Mouse (Mus musculus): ENCODE data around the gene Glrx. TPM values are rescaled to one million over a fixed set of nuclear protein-coding genes. Genes with fewer than 3 reads are reported as not detected.

Glrx gene
- total and polyA plus RNA-seq, 3 experiments: 9.2 to 20.2 TPM; not detected in 1

GRCm38 (mm10) chr13:75843993-75844683 lies 4.5 kb downstream of the Glrx start:
- no peak for TF ChIP-seq MEF2A (IDR thresholded peaks at IDR 0.05; ENCODE audit: extremely low read depth, insufficient replicate concordance, low read depth, low read length, poor library complexity, severe bottlenecking)
- TF ChIP-seq SMC3 (IDR thresholded peaks at IDR 0.05; ENCODE audit: low read depth, low read length): no peak
- TF ChIP-seq KAT2A (conservative IDR thresholded peaks at IDR 0.05; ENCODE audit: low read depth, low read length): no peak
- no peak for TF ChIP-seq NELFE (IDR thresholded peaks at IDR 0.05; ENCODE audit: low read depth, low read length)
- TF ChIP-seq ZMIZ1 (IDR thresholded peaks at IDR 0.05; ENCODE audit: low read depth, low read length): no peak
- TF ChIP-seq POLR2A (IDR thresholded peaks at IDR 0.05; ENCODE audit: control insufficient read depth in 1 of 2, insufficient read depth in 1 of 2, low read depth in 1 of 2, low read length in 2 of 2, poor library complexity in 1 of 2): 0 out of 4 replicates have a peak, but pooled peaks of 1 of the 2 experiments have one; percentile 36
- no peak for TF ChIP-seq EP300 (IDR thresholded peaks at IDR 0.05; ENCODE audit: low read depth in 1 of 2, low read length in 2 of 2)
- no peak for TF ChIP-seq ZC3H11A (IDR thresholded peaks at IDR 0.05; ENCODE audit: low read depth, low read length)
- TF ChIP-seq MXI1 (IDR thresholded peaks at IDR 0.05; ENCODE audit: low read depth, low read length): no peak
- TF ChIP-seq ZNF384 (IDR thresholded peaks at IDR 0.05; ENCODE audit: low read depth, low read length): peak; percentile 86
- no peak for TF ChIP-seq JUND (IDR thresholded peaks at IDR 0.05; ENCODE audit: low read depth, low read length)
- TF ChIP-seq TCF12 (IDR thresholded peaks at IDR 0.05; ENCODE audit: low read depth, low read length): 0 out of 2 replicates have a peak, but pooled peaks have one; percentile 13
- TF ChIP-seq ELF1 (IDR thresholded peaks at IDR 0.05; ENCODE audit: low read depth, low read length): 0 out of 2 replicates have a peak, but pooled peaks have one; percentile 40
- 0 out of 2 replicates have a peak, but pooled peaks have one; percentile 3 for TF ChIP-seq TAL1 (IDR thresholded peaks at IDR 0.05; ENCODE audit: low read length)
- TF ChIP-seq MAFK (IDR thresholded peaks at IDR 0.05; ENCODE audit: borderline replicate concordance, low read depth, low read length): no peak
- TF ChIP-seq ETS1 (IDR thresholded peaks at IDR 0.05; ENCODE audit: low read depth, low read length): 0 out of 2 replicates have a peak, but pooled peaks have one; percentile 43
- TF ChIP-seq POLR2AphosphoS2 (IDR thresholded peaks at IDR 0.05; ENCODE audit: low read length): no peak
- TF ChIP-seq GABPA (IDR thresholded peaks at IDR 0.05; ENCODE audit: low read depth, low read length): no peak
- TF ChIP-seq USF2 (IDR thresholded peaks at IDR 0.05; ENCODE audit: borderline replicate concordance in 1 of 2, insufficient read depth in 1 of 2, low read depth in 1 of 2, low read length in 2 of 2): no peak
- TF ChIP-seq MYB (IDR thresholded peaks at IDR 0.05; ENCODE audit: low read depth, low read length): no peak
- TF ChIP-seq HCFC1 (IDR thresholded peaks at IDR 0.05; ENCODE audit: low read depth, low read length): peak; percentile 62; the same call in 1 of the 2 replicates
- TF ChIP-seq SIN3A (IDR thresholded peaks at IDR 0.05; ENCODE audit: low read length): 0 out of 2 replicates have a peak, but pooled peaks have one; percentile 15
- no peak for TF ChIP-seq GATA1 (IDR thresholded peaks at IDR 0.05; ENCODE audit: low read depth, low read length)
- H3K9me3 ChIP-seq (replicated peaks; ENCODE audit: insufficient read depth, low read length): no peaks in the 10 kb centered on the region
- H3K27ac ChIP-seq (ENCODE audit: control insufficient read depth, low read depth, low read length): peak overlapping the region; percentile 62
- H3K79me2 ChIP-seq (ENCODE audit: control insufficient read depth, insufficient read depth, low read length, poor library complexity): no peaks in the 10 kb centered on the region; the same call in 1 of the 2 replicates
- peak overlapping the region; percentile 17 to 45; a peak in 3 of 4 replicates for H3K4me3 ChIP-seq (ENCODE audit: control insufficient read depth in 1 of 2, insufficient read depth in 1 of 2, low read depth in 2 of 2, low read length in 2 of 2)
- peaks cover 0 to 36% of the 10 kb centered on the region in 2 experiments; a peak in 2 of 4 replicates for H3K36me3 ChIP-seq (ENCODE audit: control insufficient read depth in 1 of 2, insufficient read depth in 2 of 2, low read length in 2 of 2)
- H3K27me3 ChIP-seq (ENCODE audit: control insufficient read depth in 1 of 2, insufficient read depth in 2 of 2, low read length in 2 of 2): no peaks in the 10 kb centered on the region
- peaks cover 17 to 37% of the 10 kb centered on the region in 2 experiments for H3K4me1 ChIP-seq (ENCODE audit: control insufficient read depth in 1 of 2, insufficient read depth in 2 of 2, low read length in 2 of 2)
- peak overlapping the region; percentile 46 for H3K9ac ChIP-seq (ENCODE audit: control insufficient read depth, low read depth, low read length, poor library complexity, severe bottlenecking)
- peak; percentile 85 for DNase-seq (ENCODE audit: low read depth, low spot score)

Measured in MEL (cell line).